Mouse (Mus musculus): ENCODE results near the gene Smim1.

Smim1 gene

GRCm38 (mm10) chr4:154025641-154026440 lies at the start of gene Smim1:
Gene Smim1, minus strand, starts transcription at chr4:154026230.
- peak; percentile 73 to 78 for DNase-seq (ENCODE audit: low spot score in 2 of 2)

GRCm38 (mm10) chr4:154071941-154072340 lies 45.9 kb upstream of the Smim1 start:
- no peak for DNase-seq (ENCODE audit: low spot score in 2 of 2)

GRCm38 (mm10) chr4:154071521-154071920 lies 45.5 kb upstream of the Smim1 start:
- no peak for DNase-seq (ENCODE audit: low spot score in 2 of 2)

DNA sequence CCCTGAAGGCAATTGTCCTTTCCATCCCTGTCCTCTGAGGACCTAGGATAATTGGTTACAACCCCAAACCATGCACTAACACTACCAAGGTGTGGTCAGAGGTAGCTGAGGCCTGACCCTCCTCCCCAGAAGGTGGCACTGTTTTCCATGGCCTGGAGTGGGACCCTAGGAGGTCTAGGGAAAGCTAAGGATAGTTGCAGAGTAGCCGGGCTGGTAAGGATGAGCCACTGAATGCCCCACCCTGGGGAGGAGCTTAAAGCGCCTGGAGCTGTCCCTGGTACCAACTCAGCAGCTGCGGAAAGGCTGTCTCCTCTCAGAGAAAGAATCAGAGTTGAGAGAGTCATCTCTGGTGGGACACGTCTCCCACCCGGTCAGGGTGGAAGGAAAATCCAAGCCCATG lies 44.9 kb upstream of the Smim1 start:
- DNase-seq (ENCODE audit: low spot score in 2 of 2): no peak

DNA sequence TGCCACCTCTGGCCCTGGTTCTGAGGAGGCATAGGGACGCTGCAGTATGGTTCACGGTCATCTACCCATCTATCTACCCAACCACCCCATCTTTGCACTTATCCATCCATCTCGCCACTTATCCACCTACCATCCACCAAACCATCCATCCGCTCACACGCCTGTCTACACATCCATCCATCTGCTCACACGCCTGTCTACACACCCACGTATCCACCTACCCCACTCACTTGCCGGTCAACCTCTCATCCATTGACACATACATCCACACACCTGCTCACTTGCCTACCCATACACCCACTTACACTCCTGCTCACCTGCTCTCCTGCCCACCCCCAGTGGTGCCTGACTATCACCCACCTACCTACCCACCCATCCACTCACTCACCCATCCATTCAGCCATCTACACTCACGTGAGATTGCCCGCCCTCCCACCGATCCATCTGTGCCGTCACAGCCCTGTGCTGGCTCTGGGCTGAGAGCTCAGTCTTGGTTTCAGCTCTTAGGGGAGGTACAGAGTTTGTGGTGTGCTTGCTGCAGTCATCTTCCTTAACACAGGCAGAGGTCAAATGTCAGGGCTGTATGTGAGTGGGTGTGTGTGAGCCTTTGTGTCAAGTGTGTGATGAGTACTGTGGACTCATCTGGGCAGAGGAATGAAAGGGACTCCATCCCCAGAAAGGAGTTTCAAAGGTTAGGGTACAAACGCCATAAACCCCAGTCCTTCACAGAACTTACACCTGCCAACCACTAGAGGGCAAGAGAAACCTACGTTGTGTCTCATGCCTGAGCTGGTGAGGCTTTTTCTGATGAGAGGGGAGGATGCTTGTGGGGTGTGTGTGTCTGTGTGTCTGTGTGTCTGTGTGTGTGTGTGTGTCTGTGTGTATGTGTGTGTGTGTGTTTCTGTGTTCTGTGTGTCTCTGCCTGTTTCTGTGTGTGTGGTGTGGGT lies 39.1 kb upstream of the Smim1 start:
- DNase-seq (ENCODE audit: low spot score in 2 of 2): peak in 1 of 2 experiments; percentile 12

GRCm38 (mm10) chr4:154057696-154058095 lies 31.7 kb upstream of the Smim1 start:
- peak; percentile 9 to 10 for DNase-seq (ENCODE audit: low spot score in 2 of 2)

GRCm38 (mm10) chr4:154056661-154057060 lies 30.6 kb upstream of the Smim1 start:
- DNase-seq (ENCODE audit: low spot score in 2 of 2): peak; percentile 18 to 28

GRCm38 (mm10) chr4:154056046-154056445 lies 30.0 kb upstream of the Smim1 start:
- DNase-seq (ENCODE audit: low spot score in 2 of 2): no peak

DNA sequence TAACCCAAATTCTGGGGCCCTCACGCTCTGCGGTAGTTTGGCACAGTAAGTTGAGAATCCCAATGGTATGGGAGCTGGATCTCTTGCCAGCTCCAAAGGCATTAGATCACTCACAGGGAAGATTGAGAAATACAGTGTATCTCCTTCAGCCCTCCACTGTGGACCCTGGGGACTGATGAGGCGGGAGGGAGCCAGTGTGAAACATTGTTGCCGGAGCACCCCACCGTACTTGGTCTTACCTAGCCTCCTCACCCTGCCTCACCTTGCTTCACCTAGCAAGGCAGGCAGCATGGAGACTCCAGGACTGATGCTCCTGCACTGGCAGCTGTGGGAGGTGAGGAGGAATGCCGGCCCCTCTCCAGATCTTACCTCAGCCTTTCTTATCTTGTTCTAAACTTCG lies 29.5 kb upstream of the Smim1 start:
- DNase-seq (ENCODE audit: low spot score in 2 of 2): peak; percentile 21 to 25

DNA sequence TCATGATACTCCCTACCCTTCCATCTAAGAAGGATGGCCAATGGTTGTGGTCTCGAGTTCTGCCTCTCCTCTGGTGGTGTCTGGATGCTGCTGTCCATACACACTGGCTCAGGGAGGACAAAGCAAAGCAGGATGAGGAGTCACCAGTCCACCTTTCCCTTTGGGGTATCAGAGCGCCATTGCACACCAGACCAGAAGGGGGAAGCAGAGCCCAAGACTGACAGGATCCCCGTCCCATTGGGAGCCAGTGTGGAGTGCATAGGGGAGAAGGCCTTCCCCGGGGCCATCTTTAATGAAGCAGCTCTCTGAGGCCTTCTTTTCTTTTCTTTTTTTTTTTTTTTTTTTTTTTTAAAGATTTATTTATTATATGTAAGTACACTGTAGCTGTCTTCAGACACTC lies 27.0 kb upstream of the Smim1 start:
- no peak for DNase-seq (ENCODE audit: low spot score in 2 of 2)

- DNase-seq (ENCODE audit: low spot score in 2 of 2): no peak
Measured at GRCm38 (mm10) chr4:154051401-154051800, 25.4 kb upstream of the Smim1 start.

- no peak for DNase-seq (ENCODE audit: low spot score in 2 of 2)
Measured at GRCm38 (mm10) chr4:154045837-154046236, 19.8 kb upstream of the Smim1 start.

DNA sequence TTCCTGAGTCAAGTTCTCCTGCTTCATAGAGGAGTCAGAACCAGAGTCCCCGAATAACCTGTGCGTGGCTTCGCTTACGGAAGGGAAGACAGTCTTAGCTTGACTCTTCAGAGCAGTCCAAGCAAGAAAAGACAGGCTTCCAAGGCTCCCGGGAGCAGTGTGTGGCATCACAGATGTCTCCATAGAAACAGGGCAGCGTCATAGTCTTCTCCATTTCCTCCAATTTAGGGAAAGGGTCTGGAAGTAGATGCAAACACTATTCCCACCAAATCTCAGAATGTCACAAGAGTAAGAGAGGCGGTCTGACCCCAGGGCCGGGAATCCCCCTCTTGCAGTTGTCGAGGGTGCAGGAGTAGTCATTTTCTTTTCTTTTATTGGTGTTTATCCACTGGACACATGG lies 16.5 kb upstream of the Smim1 start, which contains the start of gene Ccdc27:
Ccdc27 (minus strand) TSS at position 101 of the 400 bp plus-strand sequence.
- no peak for DNase-seq (ENCODE audit: low spot score in 2 of 2)

- no peak for DNase-seq (ENCODE audit: low spot score in 2 of 2)
Measured at GRCm38 (mm10) chr4:154037123-154037522, 11.1 kb upstream of the Smim1 start.

- no peak for DNase-seq (ENCODE audit: low spot score in 2 of 2)
Measured at GRCm38 (mm10) chr4:154028646-154029045, 2.6 kb upstream of the Smim1 start.

DNA sequence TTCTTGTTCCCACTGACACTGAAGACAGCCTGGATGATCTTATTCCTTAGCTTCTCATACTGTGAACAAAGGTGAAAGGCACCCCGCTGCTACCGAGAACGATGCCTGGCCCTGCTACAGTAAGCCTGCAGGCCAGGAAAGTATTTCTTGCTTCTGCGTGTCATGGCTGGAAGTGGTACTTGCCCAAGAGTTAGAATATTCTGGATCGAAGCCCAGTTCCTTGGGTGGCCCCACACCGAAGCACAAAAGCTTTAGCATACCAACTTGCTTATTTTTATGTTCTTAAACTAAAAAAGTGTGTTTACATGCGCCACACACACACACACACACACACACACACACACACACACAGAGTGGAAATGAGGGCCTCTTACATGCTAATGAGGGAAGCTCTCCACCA lies 2.0 kb upstream of the Smim1 start:
- DNase-seq (ENCODE audit: low spot score in 2 of 2): no peak

GRCm38 (mm10) chr4:154026441-154026761 lies 371 bp upstream of the Smim1 start:
- no peak for DNase-seq (ENCODE audit: low spot score in 2 of 2)

DNA sequence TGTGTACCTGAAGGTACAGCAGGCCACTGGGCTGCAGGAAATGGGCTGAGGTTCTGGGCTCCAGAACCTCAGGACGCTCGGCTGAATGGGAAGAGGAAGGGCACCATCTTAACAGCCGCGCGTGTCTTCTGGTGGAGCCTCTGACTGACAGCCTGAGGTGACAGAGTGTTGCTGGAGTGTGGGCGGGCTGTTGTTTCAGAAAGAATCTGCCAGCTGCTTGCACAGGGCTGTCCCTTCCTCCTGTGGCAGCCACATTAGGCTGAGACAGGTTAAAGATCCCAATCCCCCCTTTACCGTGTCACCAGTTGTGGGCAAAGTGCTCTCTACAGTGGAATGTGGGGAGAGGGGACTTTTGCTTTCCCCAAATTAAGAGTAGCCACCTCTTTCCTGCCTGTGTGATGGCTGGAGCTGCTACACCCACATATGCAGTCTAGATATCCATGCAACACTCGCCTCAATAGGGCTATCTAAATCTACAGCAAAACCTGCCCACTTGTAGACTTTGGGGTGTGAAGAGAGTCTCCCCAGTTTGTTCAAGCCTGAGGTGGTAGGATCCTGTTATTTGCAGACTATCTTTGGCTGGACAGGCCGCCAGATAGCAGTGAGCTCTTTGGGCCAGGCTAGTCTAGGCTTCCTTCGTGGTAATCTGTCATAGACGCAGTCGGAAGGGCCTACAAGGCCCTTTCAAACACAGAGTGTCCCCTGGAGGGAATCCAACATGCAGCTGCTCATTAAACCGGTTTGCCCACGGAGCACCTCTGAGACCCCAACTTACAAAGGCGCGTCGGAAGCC lies 1.1 kb downstream of the Smim1 start:
- DNase-seq (ENCODE audit: low spot score in 2 of 2): no peak

- no peak for DNase-seq (ENCODE audit: low spot score in 2 of 2)
Measured at GRCm38 (mm10) chr4:154023754-154024601, 2.1 kb downstream of the Smim1 start.

GRCm38 (mm10) chr4:154022844-154023243 lies 3.2 kb downstream of the Smim1 start:
- DNase-seq (ENCODE audit: low spot score in 2 of 2): no peak

- DNase-seq (ENCODE audit: low spot score in 2 of 2): peak; percentile 26 to 63
Measured at GRCm38 (mm10) chr4:154022407-154022806, 3.6 kb downstream of the Smim1 start.
